ENCODE assay signal across 17 mouse cellular contexts in the genomic region with DNA sequence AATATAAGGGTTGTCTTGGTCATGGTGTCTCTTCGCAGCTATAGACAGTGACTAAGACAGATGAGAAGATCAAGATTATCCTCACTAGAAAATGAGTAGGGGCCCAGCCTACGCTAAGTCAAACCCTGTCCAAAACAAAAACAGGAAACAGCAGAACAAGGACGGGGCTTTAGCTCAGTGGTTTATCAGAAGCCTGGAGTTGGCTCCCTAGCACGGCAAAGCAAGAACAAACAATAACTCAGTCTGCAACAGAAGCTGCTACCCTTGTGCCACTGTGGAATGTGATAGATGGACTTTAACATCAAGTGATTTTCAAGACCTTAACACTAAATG. TPM values are rescaled to one million over a fixed set of nuclear protein-coding genes. Genes with fewer than 3 reads are reported as not detected.
DNase-seq lines count a peak whose midpoint lies in the region; ATAC-seq and TF ChIP-seq lines count a peak whose summit lies in the region.
"Had no signal": no experiment of that assay in that cellular context is flagged by ENCODE, and none has a peak within 500 bp of the region (broad histone marks: within the 10 kb centered on the region; RNA-seq: fewer than 3 reads in every experiment).

No protein-coding gene starts in this region.

- H3K36me3 ChIP-seq in heart, postnatal 0 days (replicated peaks; ENCODE audit: control insufficient read depth, insufficient read depth, low read length), result no peaks in the 10 kb centered on the region
- no peaks in the 10 kb centered on the region for H3K36me3 ChIP-seq in CH12.LX (replicated peaks in 1 of 2; ENCODE audit: control insufficient read depth in 1 of 2, insufficient read depth in 1 of 2, low read length in 1 of 2)
- H3K36me3 ChIP-seq in liver, embryonic 14.5 days (replicated peaks; ENCODE audit: control insufficient read depth, insufficient read depth, low read depth), result no peaks in the 10 kb centered on the region
- H3K36me3 ChIP-seq in midbrain, postnatal 0 days (ENCODE audit: insufficient read depth, low read length), result no peaks in the 10 kb centered on the region
- H3K36me3 ChIP-seq: limb, embryonic 15.5 days; midbrain, embryonic 12.5 days had no signal

- TF ChIP-seq RAD21 in CH12.LX (IDR thresholded peaks at IDR 0.05; ENCODE audit: low read depth, low read length), result no peak

- intact Hi-C loops in heart, postnatal 25 days (cut with DNase I), result no loop called here
- intact Hi-C loops in left cerebral cortex, postnatal 25 days (cut with DNase I), result no loop called here

- no peak for TF ChIP-seq POLR2A in CH12.LX (IDR thresholded peaks at IDR 0.05; ENCODE audit: low read depth, low read length)

- TF ChIP-seq EP300 in heart, postnatal 0 days (IDR thresholded peaks at IDR 0.05; ENCODE audit: low read depth), result no peak
- TF ChIP-seq EP300 in CH12.LX (IDR thresholded peaks at IDR 0.05; ENCODE audit: low read length), result no peak
- TF ChIP-seq EP300 in liver, embryonic 14.5 days (IDR thresholded peaks at IDR 0.05; ENCODE audit: low read depth), result no peak

- ATAC-seq in heart, postnatal 0 days (ENCODE audit: insufficient read depth, low read depth), result no peak
- 0 out of 2 replicates have a peak, but pooled peaks have one; percentile 15 for ATAC-seq in liver, embryonic 14.5 days (ENCODE audit: insufficient read depth)
- ATAC-seq in midbrain, postnatal 0 days (ENCODE audit: low FRiP score), result no peak
- ATAC-seq: hindbrain, postnatal 0 days had no signal

- dilution Hi-C loops in CH12.LX (cut with MboI; ENCODE audit: extremely low pct_ligation_motif_present, extremely low pct_unique_long_range_greater_than_20kb, low sequenced_read_pairs), result no loop called here

- no peaks in the 10 kb centered on the region for H3K27me3 ChIP-seq in heart, postnatal 0 days (ENCODE audit: control insufficient read depth, insufficient read depth, low read length)
- no peaks in the 10 kb centered on the region for H3K27me3 ChIP-seq in CH12.LX (replicated peaks)
- H3K27me3 ChIP-seq in liver, embryonic 14.5 days (ENCODE audit: control insufficient read depth, insufficient read depth, low read length), result no peaks in the 10 kb centered on the region
- no peaks in the 10 kb centered on the region for H3K27me3 ChIP-seq in midbrain, postnatal 0 days (ENCODE audit: insufficient read depth, low read length)
- H3K27me3 ChIP-seq: limb, embryonic 15.5 days; midbrain, embryonic 12.5 days had no signal

- no peak overlapping the region for H3K9ac ChIP-seq in heart, postnatal 0 days (replicated peaks; ENCODE audit: low read depth, low read length)
- peak overlapping the region; percentile 91 for H3K9ac ChIP-seq in CH12.LX (ENCODE audit: insufficient read depth, low read depth)
- H3K9ac ChIP-seq in liver, embryonic 14.5 days (replicated peaks), result no peak overlapping the region
- no peak overlapping the region for H3K9ac ChIP-seq in midbrain, postnatal 0 days (replicated peaks; ENCODE audit: low read length, poor library complexity, severe bottlenecking)
- H3K9ac ChIP-seq: limb, embryonic 15.5 days; midbrain, embryonic 12.5 days had no signal

- no peaks in the 10 kb centered on the region for H3K9me3 ChIP-seq in heart, postnatal 0 days (replicated peaks; ENCODE audit: control insufficient read depth, low read length)
- H3K9me3 ChIP-seq in CH12.LX (replicated peaks; ENCODE audit: low read length), result no peaks in the 10 kb centered on the region
- H3K9me3 ChIP-seq in liver, embryonic 14.5 days (ENCODE audit: control insufficient read depth, low read length), result no peaks in the 10 kb centered on the region
- no peaks in the 10 kb centered on the region for H3K9me3 ChIP-seq in midbrain, postnatal 0 days (ENCODE audit: low read length)
- H3K9me3 ChIP-seq: limb, embryonic 15.5 days; midbrain, embryonic 12.5 days had no signal

- no peak for TF ChIP-seq CTCF in heart, postnatal 0 days (IDR thresholded peaks at IDR 0.05; ENCODE audit: low read depth)
- no peak for TF ChIP-seq CTCF in CH12.LX (conservative IDR thresholded peaks at IDR 0.05 in 1 of 2, IDR thresholded peaks at IDR 0.05 in 1 of 2; ENCODE audit: low read depth in 2 of 2, low read length in 2 of 2)
- no peak for TF ChIP-seq CTCF in liver, embryonic 14.5 days (IDR thresholded peaks at IDR 0.05; ENCODE audit: low read depth)
- no peak for TF ChIP-seq CTCF in midbrain, postnatal 0 days (IDR thresholded peaks at IDR 0.05)

- 34% methylated on average over 4 of the region's 4 CpGs for WGBS in heart, postnatal 0 days
- 31% methylated on average over 4 of the region's 4 CpGs for WGBS in liver, embryonic 14.5 days (ENCODE audit: insufficient replicate concordance)
- WGBS in midbrain, postnatal 0 days, result 80% methylated on average over 4 of the region's 4 CpGs

- peak overlapping the region; percentile 44; the same call in 1 of the 2 replicates for H3K27ac ChIP-seq in heart, postnatal 0 days (ENCODE audit: low read depth)
- peak overlapping the region; percentile 83 for H3K27ac ChIP-seq in CH12.LX (ENCODE audit: insufficient read depth, low read depth)
- no peak overlapping the region for H3K27ac ChIP-seq in liver, embryonic 14.5 days
- H3K27ac ChIP-seq in midbrain, postnatal 0 days (ENCODE audit: low read depth, low read length), result no peak overlapping the region
- H3K27ac ChIP-seq: hindbrain, postnatal 0 days; limb, embryonic 15.5 days; midbrain, embryonic 12.5 days; stomach, postnatal 0 days had no signal

- no peak overlapping the region for H3K4me3 ChIP-seq in heart, postnatal 0 days (ENCODE audit: low read depth, low read length)
- peak overlapping the region; percentile 45 to 99 (median 51) for H3K4me3 ChIP-seq in CH12.LX (replicated peaks in 1 of 3; ENCODE audit: low read depth in 2 of 3, low read length in 2 of 3, poor library complexity in 1 of 3)
- no peak overlapping the region for H3K4me3 ChIP-seq in liver, embryonic 14.5 days (ENCODE audit: insufficient read depth in 1 of 2, low read depth in 2 of 2, low read length in 2 of 2)
- no peak overlapping the region for H3K4me3 ChIP-seq in midbrain, postnatal 0 days (ENCODE audit: low read depth, low read length)
- H3K4me3 ChIP-seq: limb, embryonic 15.5 days; midbrain, embryonic 12.5 days; myocyte had no signal

- in situ Hi-C loops in CH12.LX (cut with MboI; ENCODE audit: low pct_ligation_motif_present, low pct_unique_long_range_greater_than_20kb, low sequenced_read_pairs), result no loop called here

- peaks cover 96% of the 10 kb centered on the region for H3K79me2 ChIP-seq in CH12.LX (replicated peaks; ENCODE audit: control insufficient read depth, extremely low read depth, insufficient read depth, poor library complexity, severe bottlenecking)

- H3K4me1 ChIP-seq in heart, postnatal 0 days (ENCODE audit: control insufficient read depth, insufficient read depth), result peaks cover 26% of the 10 kb centered on the region; the same call in 1 of the 2 replicates
- peaks cover 0 to 59% of the 10 kb centered on the region in 2 experiments; a peak in 3 of 4 replicates for H3K4me1 ChIP-seq in CH12.LX (ENCODE audit: control insufficient read depth in 1 of 2, insufficient read depth in 2 of 2)
- H3K4me1 ChIP-seq in liver, embryonic 14.5 days (replicated peaks; ENCODE audit: control insufficient read depth in 2 of 2, insufficient read depth in 2 of 2, low read length in 1 of 2), result peaks cover 5 to 25% of the 10 kb centered on the region in 2 experiments; a peak in 3 of 4 replicates
- H3K4me1 ChIP-seq in midbrain, postnatal 0 days (ENCODE audit: insufficient read depth, low read length), result 0 out of 2 replicates have a peak, but pooled peaks cover 2% of the 10 kb centered on the region

- H3K4me2 ChIP-seq in heart, postnatal 0 days (ENCODE audit: low read depth, low read length), result no peak overlapping the region
- H3K4me2 ChIP-seq in CH12.LX (ENCODE audit: insufficient read depth, low read depth, poor library complexity, severe bottlenecking), result peak overlapping the region; percentile 86
- no peak overlapping the region for H3K4me2 ChIP-seq in liver, embryonic 14.5 days (ENCODE audit: low read depth)
- no peak overlapping the region for H3K4me2 ChIP-seq in midbrain, postnatal 0 days (ENCODE audit: low read depth, low read length, poor library complexity, severe bottlenecking)
- H3K4me2 ChIP-seq: limb, embryonic 15.5 days; midbrain, embryonic 12.5 days had no signal

- peak; percentile 28 for DNase-seq in heart, postnatal 0 days (ENCODE audit: low spot score)
- no peak for DNase-seq in heart, postnatal 25 days (ENCODE audit: low spot score)
- DNase-seq in CD4-positive helper T cell, adult 2 months (ENCODE audit: low read depth, low spot score), result peak; percentile 67
- no peak for DNase-seq in CH12.LX (ENCODE audit: extremely low read depth)
- no peak for DNase-seq in liver, embryonic 14.5 days (ENCODE audit: low read depth in 3 of 3, low spot score in 3 of 3)
- no peak for DNase-seq in midbrain, postnatal 0 days (ENCODE audit: low spot score)
- DNase-seq in left cerebral cortex, postnatal 25 days (ENCODE audit: low spot score in 2 of 2), result no peak
- DNase-seq: cerebellum, adult 11-12 months; heart, postnatal 36 days; kidney, adult 8-10 months; right cerebral cortex, adult 18-20 months; spleen, adult 18-20 months had no signal

TF ChIP-seq in CH12.LX, 34 proteins besides CTCF, POLR2A, EP300 and RAD21:
- TF ChIP-seq CHD1 (IDR thresholded peaks at IDR 0.05; ENCODE audit: low read depth, low read length), result peak; percentile 77
- no peak for TF ChIP-seq GABPA (IDR thresholded peaks at IDR 0.05; ENCODE audit: insufficient replicate concordance, low read depth, low read length)
- peak; percentile 45; the same call in 1 of the 2 replicates for TF ChIP-seq UBTF (IDR thresholded peaks at IDR 0.05; ENCODE audit: low read depth, low read length)

RNA-seq across cellular contexts. Expression of gene Fam3c, which starts 5.8 kb away (rescaled TPM):
- 7.3 and 8.0 TPM in 2 replicates for total RNA-seq in heart, postnatal 0 days (2014; rRNA removed; ENCODE audit: low replicate concordance)
- 27.9 and 28.8 TPM in 2 replicates for polyA plus RNA-seq in heart, postnatal 0 days (2015; fragmentation: Nextera tagmentation; extraction: Ambion mirVana)
- 10 to 100 TPM; 23.6 to 27.5 TPM for total RNA-seq in heart, postnatal 25 days (2021)
- total RNA-seq in CH12.LX (2012; rRNA removed) (95.9 and 121 TPM in 2 replicates), CH12.LX (2014; rRNA removed) (61.9 and 68.4 TPM in 2 replicates)
- polyA plus RNA-seq in CH12.LX (2012; ENCODE audit: insufficient read length, low read depth), result 155 and 169 TPM in 2 replicates
- polyA plus RNA-seq in liver, embryonic 14.5 days (2012; rRNA removed), result 2.3 and 4.7 TPM in 2 replicates
- polyA plus RNA-seq in liver, embryonic 14.5 days (2014; fragmentation: Nextera tagmentation; extraction: Ambion mirVana), result 13.3 and 13.7 TPM in 2 replicates
- total RNA-seq in midbrain, postnatal 0 days (2014; rRNA removed), result 68.7 and 74.5 TPM in 2 replicates
- 130 and 135 TPM in 2 replicates for polyA plus RNA-seq in midbrain, postnatal 0 days (2015; fragmentation: Nextera tagmentation; extraction: Ambion mirVana)
- 10 to 100 TPM; 85.2 to 87.6 TPM for total RNA-seq in left cerebral cortex, postnatal 25 days (2021)

Comparison
In these comparisons a context has a peak if more than half of its experiments do, and no peak if none do; other contexts are left out.
1. DNase-seq: peak in heart, postnatal 0 days (single experiment) and CD4-positive helper T cell, adult 2 months (single experiment); none in heart, postnatal 25 days (single experiment), CH12.LX (single experiment), liver, embryonic 14.5 days (0 of 3), midbrain, postnatal 0 days (single experiment) and left cerebral cortex, postnatal 25 days (0 of 2).
2. H3K27ac ChIP-seq: peak in heart, postnatal 0 days (single experiment) and CH12.LX (single experiment); none in liver, embryonic 14.5 days (single experiment) and midbrain, postnatal 0 days (single experiment).
3. H3K4me3 ChIP-seq: peak in CH12.LX (3 of 3); none in heart, postnatal 0 days (single experiment), liver, embryonic 14.5 days (0 of 2) and midbrain, postnatal 0 days (single experiment).